Mouse (Mus musculus) neural tube, embryonic 10.5 days (tissue): ENCODE results near the gene Nrm.

ENCODE experiments used
- DNase-seq: peaks from one replicate; pipeline ENCODE4 v3.0.0-alpha.2; 2017; ENCODE audit warnings: low spot score; ENCODE audit errors: extremely low spot score

Gene Nrm

DNA sequence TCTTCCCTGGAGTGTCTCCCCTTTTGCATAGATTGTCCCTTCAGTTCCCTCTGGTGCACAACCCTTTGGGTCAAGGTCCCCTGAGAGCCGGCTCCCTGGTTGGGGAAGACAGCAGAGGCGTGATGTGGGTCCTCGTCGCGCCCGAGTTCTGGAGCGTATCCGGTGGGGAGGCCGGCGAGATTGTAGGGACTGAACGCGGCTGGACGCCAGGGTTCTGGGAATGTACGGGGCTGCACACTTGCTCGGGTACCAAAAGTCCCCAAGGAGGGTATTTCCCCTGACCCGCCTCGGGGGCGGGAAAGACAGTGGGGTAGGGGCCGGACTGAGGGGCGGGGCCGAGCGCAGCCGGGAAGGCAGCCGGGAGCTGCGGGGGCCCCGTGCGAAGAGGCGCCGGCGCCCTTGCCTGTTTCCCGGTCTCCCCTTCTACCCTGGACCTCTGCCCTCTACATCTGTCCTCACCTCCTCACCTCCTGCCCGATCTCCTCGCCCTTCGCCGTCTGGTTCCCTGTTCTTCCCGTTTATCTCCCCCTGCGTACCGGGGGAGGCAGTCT is 5.2 kb downstream of the Nrm start:
- no peak for DNase-seq

- DNase-seq, result peak; percentile 48
These were observed 6.1 kb downstream of the Nrm start for GRCm38 (mm10) chr17:35866911-35867890.

- DNase-seq, result peak; percentile 18
These were observed 7.2 kb downstream of the Nrm start for GRCm38 (mm10) chr17:35868165-35868820.

DNA sequence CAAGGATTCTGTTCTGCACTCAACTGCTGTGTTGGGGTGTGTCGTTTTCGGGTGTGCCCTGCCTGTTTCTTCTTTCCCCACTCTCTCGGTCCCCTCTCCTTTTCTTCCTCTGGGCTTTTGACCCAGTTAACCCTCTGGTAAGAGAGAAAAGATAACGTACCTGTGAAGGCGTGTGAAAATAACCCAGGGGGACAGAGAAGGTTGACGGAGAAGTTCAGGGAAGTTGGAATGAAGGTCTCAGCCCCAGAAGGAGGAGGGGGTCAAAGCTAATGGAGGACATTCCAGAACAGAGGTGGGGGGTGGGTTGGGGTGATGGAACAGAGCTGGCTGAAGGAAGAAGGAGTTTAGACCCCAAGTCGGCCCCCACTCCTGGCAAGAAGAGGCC is 7.8 kb downstream of the Nrm start:
- DNase-seq, result no peak

DNA sequence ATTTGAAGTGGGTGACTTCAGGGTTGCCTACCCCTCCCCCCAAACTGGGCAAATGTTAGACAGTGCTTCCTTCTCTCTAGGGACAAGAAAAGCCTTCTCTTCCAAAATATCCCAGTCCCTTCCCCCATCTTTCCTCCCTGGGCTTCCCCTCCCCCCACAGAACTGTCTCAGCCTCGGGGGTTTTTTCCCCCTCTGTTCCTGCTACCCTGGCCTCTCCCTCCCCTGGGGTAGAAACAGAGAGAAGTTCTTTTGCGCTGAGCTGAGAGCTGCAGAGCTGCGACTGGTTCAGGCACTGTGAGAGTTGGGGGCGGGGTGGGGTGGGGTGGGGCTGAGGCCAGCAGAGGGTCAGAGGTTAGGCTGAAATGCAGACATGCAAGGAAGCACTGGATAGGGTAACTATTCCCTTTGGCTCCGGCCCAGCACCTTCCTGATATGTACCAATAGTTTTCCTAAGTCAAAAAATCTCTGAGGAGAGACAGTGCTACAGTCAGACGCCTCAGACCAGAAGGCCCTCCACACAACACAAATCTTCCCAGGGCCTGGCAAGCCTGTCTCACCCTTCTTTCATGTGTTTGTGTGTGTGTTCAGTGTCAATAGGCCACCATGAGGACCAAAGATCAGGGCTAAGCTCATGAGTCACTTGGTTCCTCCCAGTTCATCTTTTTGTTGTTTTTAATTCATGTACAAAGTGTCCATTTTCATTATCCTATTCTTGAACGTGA is 8.4 kb downstream of the Nrm start:
- peak; percentile 54 for DNase-seq

GRCm38 (mm10) chr17:35870151-35870883 is 9.2 kb downstream of the Nrm start:
- DNase-seq, result no peak

DNA sequence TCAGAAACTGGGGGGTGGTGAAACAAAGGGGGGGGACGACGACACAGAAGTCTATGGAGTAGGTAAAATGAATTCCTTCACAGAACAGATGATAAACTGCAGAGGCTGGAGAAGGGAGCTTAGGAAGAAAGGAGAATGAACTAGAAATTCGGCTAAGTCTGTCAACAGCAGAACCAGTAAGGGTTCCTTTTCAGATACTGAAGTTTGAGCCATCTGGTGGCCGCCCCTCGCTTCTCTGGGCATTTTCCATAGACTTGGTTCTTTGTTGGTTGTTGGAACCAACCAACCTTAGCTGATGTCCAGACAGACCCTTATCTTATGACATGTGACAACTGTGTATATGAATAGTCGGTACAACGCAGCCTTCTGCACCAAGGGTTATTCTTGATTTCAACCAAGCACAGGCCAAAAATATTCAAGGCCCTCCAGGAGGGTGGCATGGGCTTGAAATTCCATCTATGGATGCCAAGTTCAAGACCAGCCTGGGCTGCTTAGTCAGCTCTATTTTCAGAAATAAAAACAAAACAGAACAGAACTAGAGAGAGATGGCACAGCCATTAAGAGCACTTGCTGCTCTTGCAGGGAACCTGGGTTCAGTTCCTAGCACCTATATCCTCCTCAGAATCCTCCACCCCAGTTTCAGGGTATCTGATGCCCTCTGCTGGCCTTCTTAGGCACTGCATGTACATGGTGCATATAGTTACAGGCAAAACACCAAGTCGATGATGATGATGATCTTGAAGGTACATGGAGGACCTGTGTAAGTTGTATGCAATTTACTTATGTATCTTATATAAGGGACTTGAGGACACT is 10.0 kb downstream of the Nrm start:
- no peak for DNase-seq

- DNase-seq, result peak; percentile 88
These were observed 12.8 kb downstream of the Nrm start for GRCm38 (mm10) chr17:35873774-35874519.

GRCm38 (mm10) chr17:35874721-35875120 is 13.6 kb downstream of the Nrm start:
- no peak for DNase-seq

DNA sequence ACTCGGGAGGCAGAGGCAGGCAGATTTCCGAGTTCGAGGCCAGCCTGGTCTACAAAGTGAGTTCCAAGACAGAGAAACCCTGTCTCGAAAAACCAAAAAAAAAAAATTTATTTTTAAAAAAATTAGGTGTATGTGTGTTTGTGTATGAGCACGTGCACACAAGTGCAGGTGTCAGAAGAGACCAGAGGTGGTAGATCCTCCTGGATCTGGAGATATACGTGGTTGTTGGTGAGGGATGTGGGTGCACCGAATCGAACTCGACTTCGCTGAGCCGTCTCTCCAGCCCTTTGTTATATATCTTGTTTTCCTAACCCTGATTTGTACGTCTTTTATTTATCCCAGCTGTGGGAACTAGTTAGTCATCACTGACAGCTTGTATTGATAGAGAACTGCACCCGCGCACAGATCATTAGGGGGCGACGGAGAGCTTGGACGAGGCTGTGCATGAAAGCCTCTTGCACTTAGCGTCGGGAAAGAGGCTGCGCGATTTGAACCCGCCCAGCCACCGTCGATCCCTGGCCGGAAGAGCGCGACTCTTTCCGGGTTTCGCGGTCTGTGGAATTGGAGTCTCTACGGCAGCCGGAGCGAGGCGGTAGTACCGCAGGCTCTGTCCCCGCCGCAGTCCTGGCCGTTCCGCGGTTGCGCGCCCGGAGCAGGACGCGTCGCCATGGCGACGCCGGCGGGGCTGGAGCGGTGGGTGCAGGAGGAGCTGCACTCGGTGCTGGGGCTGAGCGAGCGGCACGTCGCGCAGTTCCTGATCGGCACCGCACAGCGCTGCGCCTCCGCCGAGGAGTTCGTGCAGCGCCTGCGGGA is 18.3 kb downstream of the Nrm start, which contains the start of gene Dhx16:
Gene Dhx16, plus strand, starts transcription at position 575 of the 813 bp plus-strand sequence.
- DNase-seq, result peak; percentile 97

DNA sequence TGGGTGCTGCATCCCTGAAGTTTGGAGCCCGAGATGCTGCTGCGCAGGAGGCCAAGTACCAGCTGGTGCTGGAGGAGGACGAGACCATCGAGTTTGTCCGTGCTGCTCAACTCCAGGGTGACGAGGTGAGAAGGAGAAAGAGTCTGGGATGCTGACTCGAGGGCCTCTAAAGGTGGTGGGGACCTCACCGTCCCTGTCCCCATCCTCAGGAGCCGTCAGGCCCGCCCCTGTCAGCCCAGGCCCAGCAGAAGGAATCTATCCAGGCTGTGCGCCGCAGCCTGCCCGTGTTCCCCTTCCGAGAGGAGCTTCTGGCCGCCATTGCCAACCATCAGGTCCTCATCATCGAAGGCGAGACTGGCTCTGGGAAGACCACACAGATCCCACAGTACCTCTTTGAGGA is 21.8 kb downstream of the Nrm start:
- DNase-seq, result no peak

- no peak for DNase-seq
These were observed 22.7 kb downstream of the Nrm start for GRCm38 (mm10) chr17:35883777-35884176.

GRCm38 (mm10) chr17:35887725-35888124 is 26.6 kb downstream of the Nrm start:
- DNase-seq, result no peak

DNA sequence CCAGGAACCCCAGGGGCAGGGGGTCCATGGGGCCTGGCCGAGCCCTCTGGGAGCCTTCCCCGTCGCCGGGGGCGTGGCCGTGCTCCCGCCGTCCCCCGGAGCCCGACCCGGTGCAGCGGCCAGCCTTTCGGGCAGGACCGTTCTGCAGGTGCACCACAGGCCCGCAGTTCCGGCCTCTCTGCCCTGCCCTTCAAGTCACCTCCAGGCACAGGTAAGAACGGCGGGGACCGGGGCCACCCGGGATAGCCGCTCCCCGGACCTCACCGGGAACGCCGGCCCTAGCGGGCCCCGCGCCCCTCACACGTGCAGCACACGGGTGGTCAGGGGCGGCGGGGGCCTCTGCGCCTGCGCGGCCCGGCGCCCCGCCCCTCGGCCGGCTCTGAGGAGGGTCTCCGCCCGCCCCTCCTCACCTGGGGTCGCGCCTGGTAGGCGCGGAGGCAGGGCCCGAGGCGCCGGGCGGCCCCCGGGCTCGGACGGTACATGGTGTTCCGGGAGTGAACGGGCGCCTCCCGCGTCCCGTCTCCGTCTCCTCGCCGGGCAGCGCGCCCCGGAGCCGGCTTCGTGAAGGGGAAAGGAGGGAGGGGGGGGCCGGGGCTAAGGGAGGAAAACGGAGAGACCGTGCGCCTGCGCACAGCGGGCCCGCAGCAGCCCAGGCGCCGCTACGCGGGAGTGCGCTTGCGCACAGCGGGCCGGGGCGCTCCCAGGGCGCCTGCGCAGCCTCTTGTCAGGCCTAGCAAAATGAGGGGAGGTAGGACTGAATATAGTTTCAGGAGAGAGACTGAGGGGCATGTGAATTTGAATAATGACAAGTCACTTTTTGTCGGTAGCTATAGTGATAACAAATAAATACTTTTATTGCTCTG is 35.9 kb downstream of the Nrm start, which contains the start of gene 2310061I04Rik:
Gene 2310061I04Rik, minus strand, starts transcription at position 651 of the 863 bp plus-strand sequence.
- DNase-seq, result peak; percentile 92

GRCm38 (mm10) chr17:35897644-35898573 is 36.8 kb downstream of the Nrm start:
- DNase-seq, result no peak

DNA sequence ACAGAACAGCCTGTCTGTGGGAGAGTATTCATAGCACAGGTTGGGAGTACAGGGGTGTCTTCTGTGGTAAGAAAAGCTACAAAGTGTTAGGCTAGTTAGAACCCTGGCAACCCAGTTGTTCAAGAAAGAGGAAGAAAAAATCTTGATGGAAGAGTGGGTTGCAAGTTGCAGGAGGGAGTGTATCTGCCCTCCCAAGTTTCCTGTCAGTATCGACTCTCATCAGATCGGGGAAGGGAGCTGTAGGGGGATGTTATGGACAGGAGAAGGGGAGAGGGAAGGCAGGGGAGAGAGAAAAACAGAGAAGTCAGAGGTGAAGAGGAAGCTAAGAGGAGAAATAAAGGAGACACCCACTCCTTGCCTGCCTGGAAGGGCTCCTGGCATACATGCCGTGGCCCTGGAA is 39.5 kb downstream of the Nrm start:
- no peak for DNase-seq
